Mouse (Mus musculus) ES-E14 (cell line): ENCODE measurements around the gene Myh10.

Experiments
- CHD2 ChIP-seq: IDR thresholded peaks from 2 replicates; pipeline ENCODE4 v1.6.1; 2014; ENCODE audit warnings: mild to moderate bottlenecking, low read depth, low read length, inconsistent platforms
- HCFC1 ChIP-seq: IDR thresholded peaks from 2 replicates; pipeline ENCODE4 v1.6.1; 2012; ENCODE audit warnings: low read length, inconsistent platforms, borderline replicate concordance; ENCODE audit not compliant: insufficient read depth
- MAFK ChIP-seq: IDR thresholded peaks from 2 replicates; pipeline ENCODE4 v1.6.1; 2014; ENCODE audit warnings: mild to moderate bottlenecking, low read depth, low read length, inconsistent platforms; ENCODE audit not compliant: insufficient read depth
- ZC3H11A ChIP-seq: IDR thresholded peaks from 2 replicates; pipeline ENCODE4 v1.6.1; 2012; ENCODE audit warnings: low read depth, mild to moderate bottlenecking, inconsistent platforms, low read length, borderline replicate concordance

- TF ChIP-seq HCFC1 (no peak), MAFK (no peak), CHD2 (no peak), ZC3H11A (no peak)
These were observed 25.9 kb downstream of the Myh10 start for GRCm38 (mm10) chr11:68717171-68717840.
